Mouse (Mus musculus) T-helper 1 cell (primary cell): ENCODE results near the gene Ppm1l.

Source experiments
- in situ Hi-C: fragments of 300-600 bp; cut with MboI, MseI; formaldehyde crosslinking; loops from one replicate; pipeline ENCODE4 v1.15.1; 2025; ENCODE audit warnings: high pct_unique_total_duplicates

Ppm1l gene

GRCm38 (mm10) chr3:69329910-69330309, 13.2 kb downstream of the Ppm1l start:
- in situ Hi-C loops, result no loop called here

- in situ Hi-C loops, result no loop called here
These were observed 17.2 kb downstream of the Ppm1l start for GRCm38 (mm10) chr3:69333819-69334218.

GRCm38 (mm10) chr3:69340486-69340885, 23.8 kb downstream of the Ppm1l start:
- in situ Hi-C loops, result no loop called here

DNA sequence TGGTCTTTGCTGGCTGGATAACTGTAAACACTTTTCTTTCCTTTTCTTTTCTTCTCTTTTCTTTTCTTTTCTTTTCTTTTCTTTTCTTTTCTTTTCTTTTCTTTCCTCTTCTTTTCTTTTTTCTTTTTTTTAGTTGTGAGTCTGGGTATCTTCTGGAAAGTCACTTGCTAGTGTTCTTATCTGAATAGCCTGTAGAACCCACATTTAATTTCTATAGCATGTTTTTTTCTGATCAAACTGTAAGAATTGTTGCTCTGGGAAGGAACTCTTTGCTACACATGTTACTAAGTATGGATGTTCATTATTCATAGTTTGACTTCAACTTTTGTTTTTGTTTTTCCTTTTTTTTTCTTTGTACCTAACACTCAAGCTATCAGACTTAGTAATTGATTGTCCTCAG, 24.3 kb downstream of the Ppm1l start:
- in situ Hi-C loops, result no loop called here

- in situ Hi-C loops, result no loop called here
These were observed 24.9 kb downstream of the Ppm1l start for GRCm38 (mm10) chr3:69341514-69341913.

GRCm38 (mm10) chr3:69342247-69342921, 25.7 kb downstream of the Ppm1l start:
- in situ Hi-C loops, result no loop called here

DNA sequence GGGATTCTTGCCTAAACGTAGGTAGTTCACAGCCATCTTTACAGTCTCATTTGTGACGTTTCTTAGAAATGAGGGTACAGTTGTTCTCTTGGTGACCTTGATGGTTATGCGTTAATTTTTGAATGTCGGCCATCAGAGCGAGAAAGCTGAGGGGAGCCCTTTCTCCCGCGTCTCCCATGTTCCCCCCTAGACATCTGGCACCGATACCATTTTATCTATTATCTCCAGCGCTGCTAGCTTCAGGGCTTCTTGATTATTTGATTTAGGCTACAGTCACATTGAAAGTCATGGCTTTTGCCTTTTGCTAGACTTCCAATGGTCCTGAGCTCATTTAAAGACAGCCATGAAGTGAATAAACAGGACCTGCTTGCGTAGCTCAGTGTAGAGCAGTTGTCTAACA, 26.5 kb downstream of the Ppm1l start:
- in situ Hi-C loops, result no loop called here

DNA sequence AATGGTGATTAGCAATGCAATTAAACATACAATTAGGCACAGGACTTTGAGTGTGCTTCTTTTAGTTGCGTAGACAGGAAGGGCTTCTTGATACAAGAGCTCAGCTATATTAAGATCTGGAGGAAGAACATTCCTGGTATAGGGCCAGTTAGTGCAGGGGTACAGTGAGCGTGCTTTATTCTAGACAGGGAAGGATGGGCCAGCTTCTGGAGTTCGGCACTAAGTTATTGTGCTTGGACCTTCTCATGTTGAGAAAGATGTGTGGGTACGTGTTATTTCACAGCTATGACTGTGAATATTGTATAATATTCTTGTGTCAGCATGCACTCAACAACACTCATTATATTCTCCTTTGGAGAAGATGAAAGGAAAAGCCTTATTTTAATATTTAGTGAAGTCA, 29.9 kb downstream of the Ppm1l start:
- in situ Hi-C loops, result no loop called here

DNA sequence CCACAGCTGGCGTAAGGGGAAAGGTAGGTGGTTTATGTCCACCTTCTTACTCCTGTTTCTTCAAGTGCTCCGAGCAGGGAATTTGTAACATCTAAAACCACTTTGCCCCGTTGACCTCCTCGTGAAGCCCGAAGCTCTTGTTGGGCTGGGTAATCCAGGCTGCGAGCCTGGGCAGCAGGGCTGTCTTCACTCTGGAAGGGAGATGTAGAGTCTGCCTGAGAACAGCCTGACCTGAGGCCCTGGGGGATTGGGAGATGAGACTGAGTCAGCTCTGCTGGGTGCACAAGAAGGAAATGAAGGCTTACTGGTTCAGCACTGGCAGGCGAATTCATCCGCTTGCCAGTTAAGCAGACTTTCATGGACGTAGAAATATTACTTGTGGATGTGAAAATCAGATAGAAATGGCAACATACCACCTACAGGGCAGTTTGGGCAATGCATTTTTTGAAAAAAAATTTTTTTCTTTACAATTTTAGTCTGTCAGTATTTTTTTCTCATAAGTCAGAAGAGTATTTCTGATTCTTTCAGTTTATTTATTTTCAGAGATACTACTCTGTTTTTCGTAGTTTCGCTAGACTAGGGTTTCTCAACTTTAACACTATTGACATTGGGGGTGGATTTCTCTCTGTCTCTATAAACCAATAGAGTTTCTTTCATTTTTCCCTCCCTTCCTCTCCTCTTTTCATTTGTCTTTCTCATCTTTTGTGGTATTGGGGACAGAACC, 31.7 kb downstream of the Ppm1l start:
- in situ Hi-C loops, result no loop called here

GRCm38 (mm10) chr3:69348921-69349237, 32.2 kb downstream of the Ppm1l start:
- in situ Hi-C loops, result no loop called here

DNA sequence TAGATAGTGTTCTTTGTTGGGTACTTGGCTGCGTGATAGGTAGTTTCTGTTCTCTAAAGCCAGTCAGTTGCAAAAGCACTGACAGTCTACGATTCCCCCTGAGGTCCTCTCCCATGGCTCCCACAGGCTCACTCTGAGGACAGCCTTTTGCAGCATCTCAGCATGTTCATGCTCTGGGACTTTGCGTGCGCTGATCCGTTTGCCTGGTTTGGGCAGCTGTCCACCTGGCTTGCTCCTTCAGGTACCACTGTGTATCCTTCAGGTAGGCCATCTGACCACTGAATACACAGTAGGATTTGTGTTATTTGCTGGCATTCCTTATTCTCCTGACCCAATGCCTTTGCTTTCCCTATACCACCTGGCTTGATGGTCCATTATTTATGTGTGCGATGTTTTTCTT, 33.3 kb downstream of the Ppm1l start:
- in situ Hi-C loops, result loop anchor here (10.0 kb wide), 1 partner anchor 1355 kb away; no protein-coding TSS in a partner anchor

- in situ Hi-C loops, result loop anchor here (10.0 kb wide), 1 partner anchor 1357 kb away; no protein-coding TSS in a partner anchor
These were observed 35.5 kb downstream of the Ppm1l start for GRCm38 (mm10) chr3:69352194-69352593.

DNA sequence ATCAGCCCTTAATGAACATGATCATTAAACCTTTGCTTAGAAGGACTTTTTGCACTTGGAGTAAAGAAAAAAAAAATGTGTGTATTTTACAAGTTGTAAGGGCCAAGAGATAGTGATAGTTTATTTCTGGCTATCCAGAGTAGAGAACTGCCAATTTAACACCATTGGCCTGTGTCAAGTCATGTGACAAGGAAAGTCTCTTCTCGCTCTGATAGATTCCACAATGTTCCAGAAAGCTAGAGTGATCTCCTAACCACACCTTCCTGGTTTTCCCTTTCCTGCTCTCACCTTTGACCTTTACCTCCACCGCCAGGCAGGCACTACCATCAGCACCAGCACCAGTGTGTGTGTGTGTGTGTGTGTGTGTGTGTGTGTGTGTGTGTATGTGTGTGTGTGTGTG, 38.0 kb downstream of the Ppm1l start:
- in situ Hi-C loops, result loop anchor here (10.0 kb wide), 1 partner anchor 1360 kb away; no protein-coding TSS in a partner anchor

GRCm38 (mm10) chr3:69356078-69356665, 39.5 kb downstream of the Ppm1l start:
- in situ Hi-C loops, result loop anchor here (10.0 kb wide), 1 partner anchor 1361 kb away; no protein-coding TSS in a partner anchor

DNA sequence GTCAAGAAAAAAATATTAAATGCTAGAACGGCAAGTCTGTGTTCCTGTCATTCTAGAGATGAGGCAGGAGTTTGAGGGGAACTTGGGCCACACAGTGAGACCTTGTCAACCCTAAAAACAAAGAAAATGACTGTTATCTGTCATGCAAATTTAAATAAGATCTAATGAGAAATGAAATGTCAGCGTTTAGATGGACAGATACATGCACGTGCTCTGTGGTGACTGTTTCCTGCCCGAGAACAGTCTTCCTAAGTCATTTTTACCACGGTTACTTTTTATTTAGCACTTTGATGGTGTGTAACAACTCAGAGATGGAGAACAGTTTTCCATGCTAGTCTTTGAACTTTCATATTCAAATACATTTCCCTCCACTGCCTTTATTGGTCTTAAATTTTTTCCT, 40.1 kb downstream of the Ppm1l start:
- in situ Hi-C loops, result loop anchor here (10.0 kb wide), 1 partner anchor 1362 kb away; no protein-coding TSS in a partner anchor

DNA sequence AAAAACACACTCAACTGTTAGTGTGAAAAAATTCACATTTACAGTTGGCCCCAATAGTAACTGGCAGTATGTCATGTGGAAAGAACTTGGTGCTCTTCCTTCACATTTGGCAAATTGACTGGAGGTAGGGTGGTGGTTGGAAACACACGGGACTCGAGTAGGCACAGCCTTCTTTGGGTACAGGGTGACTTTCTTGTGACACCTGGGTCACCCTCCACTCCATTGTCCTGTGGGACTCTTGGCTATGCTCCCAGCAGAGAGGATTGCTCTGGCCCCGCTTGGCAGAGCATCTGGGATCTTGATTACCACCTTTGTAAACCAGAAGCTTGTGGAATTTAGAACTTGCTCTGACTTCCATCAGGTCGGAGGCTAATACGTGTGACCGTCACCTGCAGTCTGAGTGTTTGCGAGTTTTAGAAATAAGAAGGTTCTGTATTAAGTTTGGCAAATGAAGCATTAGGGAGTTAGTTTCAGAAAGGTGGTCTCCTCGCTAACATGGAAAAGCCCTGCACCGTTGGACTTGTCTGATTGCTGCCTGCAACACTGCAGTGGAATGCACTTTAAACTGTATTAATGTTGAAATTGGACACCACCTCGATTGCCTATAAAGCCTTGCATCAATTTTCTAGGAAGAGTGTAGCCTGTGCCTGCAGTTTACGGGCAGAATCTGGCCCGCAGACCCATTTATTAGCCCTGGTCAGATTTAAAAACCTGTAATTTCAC, 41.4 kb downstream of the Ppm1l start:
- in situ Hi-C loops, result loop anchor here (10.0 kb wide), 1 partner anchor 1363 kb away; no protein-coding TSS in a partner anchor

DNA sequence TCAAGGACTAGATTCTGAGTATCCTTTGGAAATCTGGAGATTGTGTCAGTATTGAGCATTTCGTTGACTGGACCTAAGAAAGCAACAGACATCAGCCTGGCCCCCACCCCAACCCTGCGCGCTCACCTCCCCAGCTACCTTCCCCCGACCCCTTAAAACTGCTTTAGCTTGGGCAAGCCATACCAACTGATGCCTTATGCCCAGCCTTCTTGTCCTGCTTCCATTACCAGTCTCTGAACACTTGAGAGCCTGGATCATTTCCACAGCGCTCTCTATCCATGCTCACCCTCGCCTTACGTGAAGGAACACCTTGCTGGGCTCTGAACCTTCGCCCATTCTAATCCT, 41.9 kb downstream of the Ppm1l start:
- in situ Hi-C loops, result loop anchor here (10.0 kb wide), 1 partner anchor 1364 kb away; no protein-coding TSS in a partner anchor

DNA sequence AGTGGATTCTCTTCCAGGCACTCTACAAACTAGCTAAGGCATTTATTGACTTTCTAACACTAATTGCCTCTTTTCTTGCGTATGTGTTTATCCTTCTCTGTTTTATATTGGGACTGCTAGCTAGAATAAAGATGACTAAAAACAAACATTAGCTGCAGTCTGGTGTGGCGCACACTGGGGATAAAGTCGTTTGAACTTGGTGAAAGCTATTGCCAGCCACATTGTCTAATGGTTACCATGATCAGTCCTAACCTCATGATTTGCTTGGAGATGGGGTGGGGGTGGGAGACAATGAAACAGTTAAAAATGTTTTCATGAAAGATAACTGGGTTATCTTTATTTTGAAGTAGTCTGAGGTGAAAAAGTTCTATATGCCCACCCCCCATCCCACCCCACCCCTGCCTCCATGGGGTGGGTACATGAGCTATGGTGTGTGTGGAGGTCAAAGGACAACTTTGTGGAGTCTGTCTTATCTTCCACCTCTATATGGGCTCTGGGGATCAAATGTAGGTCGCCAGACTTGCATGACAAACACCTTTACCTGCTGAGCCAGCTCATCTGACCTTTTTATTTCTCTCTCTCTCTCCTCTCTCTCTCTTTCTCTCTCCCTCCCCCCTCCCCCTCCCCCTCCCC, 43.7 kb downstream of the Ppm1l start:
- in situ Hi-C loops, result no loop called here

GRCm38 (mm10) chr3:69361487-69362349, 45.1 kb downstream of the Ppm1l start:
- in situ Hi-C loops, result no loop called here

- in situ Hi-C loops, result no loop called here
These were observed 45.7 kb downstream of the Ppm1l start for GRCm38 (mm10) chr3:69362350-69362790.

- in situ Hi-C loops, result no loop called here
These were observed 46.2 kb downstream of the Ppm1l start for GRCm38 (mm10) chr3:69362906-69363305.
